ENCODE assay signal across 42 mouse cellular contexts in the genomic region with DNA sequence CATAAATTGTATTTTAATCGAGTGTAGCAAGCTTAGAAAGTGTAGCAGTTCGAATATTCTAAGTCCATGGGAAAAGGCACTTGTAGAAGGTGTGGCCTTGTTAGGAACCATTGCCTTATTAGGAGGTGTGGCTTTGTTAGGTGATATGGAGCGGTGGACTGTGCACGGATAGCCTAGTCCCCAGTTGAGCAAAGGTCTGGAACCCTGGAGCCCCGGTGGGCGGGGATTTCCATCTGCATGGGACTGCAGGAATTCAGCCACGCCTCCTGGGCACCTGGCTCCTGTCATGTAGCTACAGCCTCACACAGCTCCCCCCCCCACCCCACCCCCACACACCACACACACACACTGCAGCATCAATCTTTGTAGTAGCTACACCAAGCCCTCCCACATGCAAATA. TPM values are rescaled to one million over a fixed set of nuclear protein-coding genes. Genes with fewer than 3 reads are reported as not detected.
DNase-seq lines count a peak whose midpoint lies in the region; ATAC-seq and TF ChIP-seq lines count a peak whose summit lies in the region.
"Had no signal": no experiment of that assay in that cellular context is flagged by ENCODE, and none has a peak within 500 bp of the region (broad histone marks: within the 10 kb centered on the region; RNA-seq: fewer than 3 reads in every experiment).

No protein-coding gene starts in this region.

- peak; percentile 30 for DNase-seq in kidney, adult 9 months
- peak; percentile 44 for DNase-seq in testis, postnatal 10 days (ENCODE audit: low spot score)
- DNase-seq in testis, postnatal 14 days (ENCODE audit: low spot score): no peak
- peak; percentile 59 to 65 for DNase-seq in kidney, postnatal 36 days
- no peak for DNase-seq in lung, postnatal 0 days (ENCODE audit: low spot score)
- DNase-seq: adrenal gland, postnatal 25 days; cerebellum, adult 11-12 months; cerebellum, adult 9-11 months; embryo, embryonic 11 days; heart, postnatal 10 days; liver, embryonic 13.5 days; lung, adult 18-20 months; lung, postnatal 10 days; midbrain, embryonic 14.5 days; right cerebral cortex, postnatal 25 days; spleen, adult 18-20 months; thymus, adult 2 months; thymus, postnatal 36 days had no signal

- no peak overlapping the region for H3K27ac ChIP-seq in kidney, embryonic 15.5 days
- H3K27ac ChIP-seq in lung, postnatal 0 days (ENCODE audit: low read length): no peak overlapping the region
- H3K27ac ChIP-seq: embryonic facial prominence, embryonic 13.5 days; forebrain, embryonic 10.5 days; forebrain, embryonic 15.5 days; heart, embryonic 13.5 days; hindbrain, embryonic 10.5 days; layer of hippocampus, adult 2 months; left cerebral cortex, adult 2 months; limb, embryonic 13.5 days; liver, embryonic 13.5 days; macrophage; neural tube, embryonic 15.5 days had no signal

- H3K4me1 ChIP-seq in kidney, embryonic 15.5 days: no peaks in the 10 kb centered on the region
- H3K4me1 ChIP-seq in lung, postnatal 0 days (ENCODE audit: insufficient read depth, low read depth, low read length): no peaks in the 10 kb centered on the region
- H3K4me1 ChIP-seq: embryonic facial prominence, embryonic 13.5 days; forebrain, embryonic 10.5 days; forebrain, embryonic 15.5 days; heart, embryonic 13.5 days; hindbrain, embryonic 10.5 days; limb, embryonic 13.5 days; liver, embryonic 13.5 days; neural tube, embryonic 15.5 days had no signal

- WGBS in kidney, embryonic 15.5 days: 71% methylated on average over 7 of the region's 7 CpGs
- 72% methylated on average over 7 of the region's 7 CpGs for WGBS in lung, postnatal 0 days

- no peak overlapping the region for H3K4me3 ChIP-seq in kidney, embryonic 15.5 days (replicated peaks)
- H3K4me3 ChIP-seq in lung, postnatal 0 days (ENCODE audit: low read depth, low read length): no peak overlapping the region
- H3K4me3 ChIP-seq: embryonic facial prominence, embryonic 13.5 days; forebrain, embryonic 10.5 days; forebrain, embryonic 15.5 days; heart, embryonic 13.5 days; hindbrain, embryonic 10.5 days; layer of hippocampus, adult 2 months; left cerebral cortex, adult 2 months; limb, embryonic 13.5 days; liver, embryonic 13.5 days; neural tube, embryonic 15.5 days had no signal

- no peaks in the 10 kb centered on the region for H3K36me3 ChIP-seq in kidney, embryonic 15.5 days
- H3K36me3 ChIP-seq in lung, postnatal 0 days (ENCODE audit: insufficient read depth, low read length): no peaks in the 10 kb centered on the region
- H3K36me3 ChIP-seq: embryonic facial prominence, embryonic 13.5 days; forebrain, embryonic 10.5 days; forebrain, embryonic 15.5 days; heart, embryonic 13.5 days; hindbrain, embryonic 10.5 days; limb, embryonic 13.5 days; liver, embryonic 13.5 days; neural tube, embryonic 15.5 days had no signal

- TF ChIP-seq EP300 in lung, postnatal 0 days (IDR thresholded peaks at IDR 0.05): no peak

- H3K9ac ChIP-seq in kidney, embryonic 15.5 days: no peak overlapping the region
- H3K9ac ChIP-seq in lung, postnatal 0 days (replicated peaks; ENCODE audit: low read depth): no peak overlapping the region
- H3K9ac ChIP-seq: embryonic facial prominence, embryonic 13.5 days; forebrain, embryonic 15.5 days; heart, embryonic 13.5 days; limb, embryonic 13.5 days; liver, embryonic 13.5 days; neural tube, embryonic 15.5 days had no signal

- no peaks in the 10 kb centered on the region for H3K27me3 ChIP-seq in kidney, embryonic 15.5 days
- no peaks in the 10 kb centered on the region for H3K27me3 ChIP-seq in lung, postnatal 0 days (replicated peaks; ENCODE audit: insufficient read depth, low read length)
- H3K27me3 ChIP-seq: embryonic facial prominence, embryonic 13.5 days; forebrain, embryonic 15.5 days; heart, embryonic 13.5 days; limb, embryonic 13.5 days; liver, embryonic 13.5 days; neural tube, embryonic 15.5 days had no signal

- H3K4me2 ChIP-seq in kidney, embryonic 15.5 days: no peak overlapping the region
- no peak overlapping the region for H3K4me2 ChIP-seq in lung, postnatal 0 days (replicated peaks; ENCODE audit: low read depth, low read length)
- H3K4me2 ChIP-seq: embryonic facial prominence, embryonic 13.5 days; forebrain, embryonic 15.5 days; heart, embryonic 13.5 days; limb, embryonic 13.5 days; liver, embryonic 13.5 days; neural tube, embryonic 15.5 days had no signal

- TF ChIP-seq CTCF in lung, postnatal 0 days (IDR thresholded peaks at IDR 0.05): no peak

- ATAC-seq in kidney, embryonic 15.5 days (replicated peaks; ENCODE audit: low FRiP score): no peak
- no peak for ATAC-seq in megakaryocyte-erythroid progenitor cell, adult 5-6 weeks (replicated peaks; ENCODE audit: low FRiP score, low TSS enrichment, poor library complexity, severe bottlenecking)
- no peak for ATAC-seq in lung, postnatal 0 days
- ATAC-seq: forebrain, embryonic 15.5 days; hindbrain, embryonic 16.5 days; Patski had no signal

- no peaks in the 10 kb centered on the region for H3K9me3 ChIP-seq in kidney, embryonic 15.5 days (replicated peaks)
- H3K9me3 ChIP-seq in lung, postnatal 0 days (ENCODE audit: low read length): no peaks in the 10 kb centered on the region
- H3K9me3 ChIP-seq: embryonic facial prominence, embryonic 13.5 days; forebrain, embryonic 10.5 days; forebrain, embryonic 15.5 days; heart, embryonic 13.5 days; limb, embryonic 13.5 days; liver, embryonic 13.5 days; neural tube, embryonic 15.5 days had no signal

RNA-seq across cellular contexts. Expression of gene Galntl5, which starts 34.6 kb away (rescaled TPM):
- not detected in 2 replicates for polyA plus RNA-seq in kidney, embryonic 15.5 days (2015; fragmentation: Nextera tagmentation; extraction: Ambion mirVana)
- total RNA-seq in megakaryocyte-erythroid progenitor cell, adult 5-6 weeks (2014; fragmentation: Nextera tagmentation): not detected in 2 replicates
- not detected in 2 replicates for total RNA-seq in megakaryocyte-erythroid progenitor cell, adult 5-6 weeks (2017)
- polyA plus RNA-seq in lung, postnatal 0 days (2015; fragmentation: Nextera tagmentation; extraction: Ambion mirVana): not detected in 2 replicates
- total RNA-seq: adrenal gland, adult 18-20 months; adrenal gland, postnatal 25 days; gastrocnemius, adult 18-20 months; gastrocnemius, postnatal 4 days; heart, adult 8-10 months; heart, postnatal 10 days; layer of hippocampus, adult 2 months; layer of hippocampus, postnatal 14 days; left cerebral cortex, adult 2 months; left cerebral cortex, postnatal 25 days; MEL; monocyte, adult 5-6 weeks had no signal
- polyA plus RNA-seq: embryonic facial prominence, embryonic 13.5 days; forebrain, embryonic 10.5 days; forebrain, embryonic 15.5 days; frontal cortex, adult 2 months; heart, embryonic 13.5 days; hindbrain, embryonic 10.5 days; hindbrain, embryonic 16.5 days; limb, embryonic 13.5 days; liver, embryonic 13.5 days; macrophage; midbrain, embryonic 14.5 days; neural tube, embryonic 15.5 days; Patski; stomach, embryonic 16.5 days; thymus, adult 2 months had no signal

RNA-seq across cellular contexts. Expression of gene Prkag2, which starts 46.3 kb away (rescaled TPM):
- polyA plus RNA-seq in kidney, embryonic 15.5 days (2015; fragmentation: Nextera tagmentation; extraction: Ambion mirVana): 38.2 and 40.3 TPM in 2 replicates
- 6.9 and 9.3 TPM in 2 replicates for total RNA-seq in megakaryocyte-erythroid progenitor cell, adult 5-6 weeks (2014; fragmentation: Nextera tagmentation)
- total RNA-seq in megakaryocyte-erythroid progenitor cell, adult 5-6 weeks (2017): 9.1 and 13.3 TPM in 2 replicates
- 16.2 and 17.0 TPM in 2 replicates for polyA plus RNA-seq in lung, postnatal 0 days (2015; fragmentation: Nextera tagmentation; extraction: Ambion mirVana)

Comparison
In these comparisons a context has a peak if more than half of its experiments do, and no peak if none do; other contexts are left out.
1. DNase-seq: peak in kidney, adult 9 months (single experiment), testis, postnatal 10 days (single experiment) and kidney, postnatal 36 days (2 of 2); none in testis, postnatal 14 days (single experiment) and lung, postnatal 0 days (single experiment).